Mouse (Mus musculus) hindbrain, embryonic 11.5 days (tissue): Measurements from ENCODE around the gene Usp32. TPM values are rescaled to one million over a fixed set of nuclear protein-coding genes. Genes with fewer than 3 reads are reported as not detected.

Source experiments
- ATAC-seq: fragments of 200-750 bp; cut with Nextera tagmentation; 2 replicates; pipeline ENCODE4 v1.8.0; 2017; ENCODE audit warnings: mild to moderate bottlenecking, moderate TSS enrichment, moderate library complexity; ENCODE audit not compliant: low FRiP score
- DNase-seq: peaks from one replicate; pipeline ENCODE4 v3.0.0-alpha.2; 2015; ENCODE audit warnings: low spot score
- H3K27ac ChIP-seq: fragments of 300-500 bp; sonication (generic); 2 replicates; pipeline ENCODE4 v1.5.1; 2014; ENCODE audit warnings: mild to moderate bottlenecking, low read depth, low read length
- H3K27me3 ChIP-seq: fragments of 300-500 bp; sonication (generic); 2 replicates; pipeline ENCODE4 v1.6.1; 2014; ENCODE audit warnings: mild to moderate bottlenecking, low read length, moderate library complexity, mixed read lengths; ENCODE audit not compliant: control insufficient read depth, insufficient read depth
- H3K36me3 ChIP-seq: fragments of 300-500 bp; sonication (generic); 2 replicates; pipeline ENCODE4 v1.6.1; 2014; ENCODE audit warnings: mild to moderate bottlenecking, low read length, moderate library complexity, mixed read lengths; ENCODE audit not compliant: control insufficient read depth, insufficient read depth
- H3K4me1 ChIP-seq: fragments of 300-500 bp; sonication (generic); replicated peaks from 2 replicates; pipeline ENCODE4 v1.6.1; 2014; ENCODE audit warnings: low read length, mixed read lengths; ENCODE audit not compliant: control insufficient read depth, insufficient read depth
- H3K4me2 ChIP-seq: fragments of 300-500 bp; sonication (generic); replicated peaks from 2 replicates; pipeline ENCODE4 v1.6.1; 2014; ENCODE audit warnings: mild to moderate bottlenecking, low read depth, low read length
- H3K4me3 ChIP-seq: fragments of 300-500 bp; sonication (generic); 2 replicates; pipeline ENCODE4 v1.5.1; 2014; ENCODE audit warnings: low read depth, low read length
- H3K9ac ChIP-seq: fragments of 300-500 bp; sonication (generic); 2 replicates; pipeline ENCODE4 v1.6.1; 2014; ENCODE audit warnings: low read depth, low read length
- H3K9me3 ChIP-seq: fragments of 300-500 bp; sonication (generic); 2 replicates; pipeline ENCODE4 v1.6.1; 2016; ENCODE audit warnings: low read length; ENCODE audit not compliant: control insufficient read depth
- WGBS: fragments of 180-500 bp; shearing (Covaris S2); extraction: QIAGEN DNeasy Blood & Tissue Kit; methylation state at CpG from one replicate; pipeline ENCODE4 v1.1.7; 2014; 5-methylcytosine and 5-hydroxymethylcytosine counted together
- polyA plus RNA-seq: library from polyadenylated mRNA; unstranded; fragments of >200 nt; fragmentation: Nextera tagmentation; extraction: Ambion mirVana; gene quantifications from 2 replicates; pipeline ENCODE4 v1.2.1, GENCODE M21; 2014

Usp32 gene
- polyA plus RNA-seq, 1 experiment from 2014 or later, result 13.2 TPM

- Histone ChIP-seq H3K9ac (no peak overlapping the region), H3K27ac (no peak overlapping the region), H3K36me3 (no peaks in the 10 kb centered on the region), H3K4me1 (no peaks in the 10 kb centered on the region), H3K4me2 (no peak overlapping the region), H3K27me3 (no peaks in the 10 kb centered on the region), H3K4me3 (no peak overlapping the region), H3K9me3 (no peaks in the 10 kb centered on the region)
- DNase-seq, result no peak
- ATAC-seq, result no peak
These were observed 30.0 kb downstream of the Usp32 start for GRCm38 (mm10) chr11:85109957-85110356.

DNA sequence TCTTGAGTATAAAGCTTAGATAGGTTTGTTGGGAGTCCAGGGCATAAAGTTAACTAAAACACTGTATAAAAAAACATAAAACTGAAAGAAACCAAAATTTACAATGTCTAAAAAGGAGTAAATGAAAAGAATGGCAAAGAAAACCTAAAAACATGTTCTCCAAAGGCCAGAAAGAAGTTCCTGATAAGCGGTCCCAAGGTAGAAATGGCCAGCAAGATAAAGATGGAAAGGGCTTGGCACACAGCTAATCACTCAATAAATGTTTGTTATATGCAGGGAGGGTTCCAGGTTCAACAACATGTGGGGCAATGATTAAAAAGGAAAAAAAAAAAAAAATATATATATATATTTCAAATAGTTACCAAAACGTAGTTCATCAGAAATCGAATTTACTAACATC is 32.7 kb downstream of the Usp32 start:
- Histone ChIP-seq H3K4me2 (no peak overlapping the region), H3K9me3 (no peaks in the 10 kb centered on the region), H3K27ac (no peak overlapping the region), H3K9ac (no peak overlapping the region), H3K4me3 (no peak overlapping the region), H3K27me3 (no peaks in the 10 kb centered on the region), H3K36me3 (no peaks in the 10 kb centered on the region), H3K4me1 (no peaks in the 10 kb centered on the region)
- DNase-seq (no peak), ATAC-seq (no peak)
- 90% methylated on average over 3 of the region's 3 CpGs for WGBS

DNA sequence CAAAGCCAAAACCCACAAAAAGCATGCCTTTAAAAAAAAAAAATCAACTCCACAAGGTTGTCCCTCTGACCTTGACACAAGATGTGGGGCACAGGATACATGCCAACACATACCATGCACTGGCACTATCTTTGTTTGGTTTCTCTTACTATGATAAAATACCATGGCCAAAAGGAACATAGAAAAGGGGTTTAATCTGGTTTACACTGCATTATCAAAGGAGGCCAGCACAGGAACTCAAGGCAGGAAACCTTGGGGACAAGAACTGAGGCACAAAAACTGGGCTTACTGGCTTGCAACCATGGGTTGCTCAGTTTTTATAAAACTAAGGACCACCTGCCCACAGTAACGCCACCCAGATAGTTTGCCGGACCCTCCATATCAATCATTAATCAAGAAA is 34.1 kb downstream of the Usp32 start:
- Histone ChIP-seq H3K27ac (no peak overlapping the region), H3K9me3 (no peaks in the 10 kb centered on the region), H3K27me3 (no peaks in the 10 kb centered on the region), H3K4me2 (no peak overlapping the region), H3K4me1 (no peaks in the 10 kb centered on the region), H3K4me3 (no peak overlapping the region), H3K9ac (no peak overlapping the region), H3K36me3 (no peaks in the 10 kb centered on the region)
- DNase-seq (no peak), ATAC-seq (no peak)
- 84% methylated on average over 2 of the region's 2 CpGs for WGBS

- Histone ChIP-seq H3K4me3 (no peak overlapping the region), H3K4me2 (no peak overlapping the region), H3K9ac (no peak overlapping the region), H3K27ac (no peak overlapping the region), H3K36me3 (no peaks in the 10 kb centered on the region), H3K27me3 (no peaks in the 10 kb centered on the region), H3K9me3 (no peaks in the 10 kb centered on the region), H3K4me1 (no peaks in the 10 kb centered on the region)
- ATAC-seq (no peak), DNase-seq (no peak)
- WGBS, result 61% methylated on average over 2 of the region's 2 CpGs
These were observed 36.2 kb downstream of the Usp32 start for GRCm38 (mm10) chr11:85103763-85104162.

DNA sequence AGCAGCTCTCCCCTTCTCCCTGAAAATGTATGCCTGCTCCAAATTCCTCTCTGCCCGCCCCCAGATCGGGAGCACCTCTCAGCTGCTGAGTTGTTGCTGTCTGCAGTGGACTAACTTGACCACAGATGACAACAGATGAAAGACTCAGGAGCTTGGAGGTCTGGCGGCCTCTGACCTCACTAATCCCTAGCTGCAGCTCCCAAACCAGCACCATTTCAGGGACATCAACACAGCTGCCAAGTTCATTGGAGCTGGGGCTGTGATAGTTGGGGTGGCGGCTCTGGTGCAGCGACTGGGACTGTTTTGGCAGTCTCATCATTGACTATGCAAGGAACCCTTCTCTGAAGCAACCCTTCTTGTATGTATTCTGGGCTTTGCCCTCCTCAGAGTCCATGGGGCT is 44.8 kb downstream of the Usp32 start:
- no peak for ATAC-seq
- WGBS, result 53% methylated on average over 5 of the region's 5 CpGs
- no peaks in the 10 kb centered on the region for H3K27me3 ChIP-seq
- no peak for DNase-seq
- no peak overlapping the region for H3K9ac ChIP-seq
- no peaks in the 10 kb centered on the region for H3K36me3 ChIP-seq
- H3K4me3 ChIP-seq, result no peak overlapping the region
- no peaks in the 10 kb centered on the region for H3K9me3 ChIP-seq
- no peak overlapping the region for H3K27ac ChIP-seq
- H3K4me1 ChIP-seq, result no peaks in the 10 kb centered on the region
- H3K4me2 ChIP-seq, result no peak overlapping the region

DNA sequence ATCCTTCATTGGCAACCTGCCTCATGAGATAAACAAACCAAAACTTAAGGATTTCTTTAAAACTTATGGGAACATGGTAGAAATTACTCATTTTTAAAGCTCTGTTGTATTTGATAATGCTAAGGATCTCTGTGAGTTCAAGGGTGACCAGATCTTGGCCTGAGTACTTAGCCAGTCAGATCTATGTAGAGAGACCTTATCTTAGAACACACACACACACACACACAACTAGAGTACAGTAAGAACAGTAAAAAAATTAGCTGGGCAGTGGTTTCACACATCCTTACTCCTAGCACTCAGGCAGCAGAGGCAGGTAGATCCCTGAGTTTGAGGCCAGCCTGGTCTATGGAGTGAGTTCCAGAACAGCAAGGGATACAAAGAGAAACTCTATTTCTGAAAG is 53.7 kb downstream of the Usp32 start:
- no peak for ATAC-seq
- H3K36me3 ChIP-seq, result no peaks in the 10 kb centered on the region
- no peaks in the 10 kb centered on the region for H3K4me1 ChIP-seq
- H3K27ac ChIP-seq, result no peak overlapping the region
- no peak for DNase-seq
- no peak overlapping the region for H3K4me2 ChIP-seq
- no peak overlapping the region for H3K9ac ChIP-seq
- no peaks in the 10 kb centered on the region for H3K9me3 ChIP-seq
- no peaks in the 10 kb centered on the region for H3K27me3 ChIP-seq
- H3K4me3 ChIP-seq, result no peak overlapping the region

- Histone ChIP-seq H3K9me3 (no peaks in the 10 kb centered on the region), H3K4me2 (no peak overlapping the region), H3K36me3 (no peaks in the 10 kb centered on the region), H3K9ac (no peak overlapping the region), H3K4me3 (no peak overlapping the region), H3K27me3 (no peaks in the 10 kb centered on the region), H3K4me1 (no peaks in the 10 kb centered on the region), H3K27ac (no peak overlapping the region)
- WGBS, result 96% methylated on average over 4 of the region's 4 CpGs
- DNase-seq (no peak), ATAC-seq (no peak)
These were observed 72.1 kb downstream of the Usp32 start for GRCm38 (mm10) chr11:85067871-85068270.

DNA sequence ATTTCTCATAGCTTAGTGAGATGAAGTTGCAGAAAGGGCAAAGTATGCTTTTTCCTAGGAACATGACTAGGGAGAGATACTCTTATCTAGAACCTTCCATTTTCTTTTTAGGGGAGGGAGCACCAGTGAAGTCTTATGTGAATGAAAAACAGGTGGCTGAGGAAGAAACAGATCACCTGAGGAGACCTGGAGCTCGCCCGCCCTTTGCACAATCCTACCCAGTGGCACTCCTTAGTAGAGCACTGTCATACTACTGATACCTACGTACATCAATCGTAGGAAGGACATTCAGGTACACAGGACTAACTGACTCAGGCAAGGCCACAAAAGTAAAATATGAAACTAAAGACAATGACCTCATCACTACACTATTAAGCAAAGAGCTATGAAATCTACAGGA is 81.4 kb downstream of the Usp32 start:
- Histone ChIP-seq H3K36me3 (no peaks in the 10 kb centered on the region), H3K9me3 (no peaks in the 10 kb centered on the region), H3K9ac (no peak overlapping the region), H3K4me3 (no peak overlapping the region), H3K27me3 (no peaks in the 10 kb centered on the region), H3K27ac (no peak overlapping the region), H3K4me2 (no peak overlapping the region), H3K4me1 (no peaks in the 10 kb centered on the region)
- DNase-seq (no peak), ATAC-seq (no peak)
- WGBS, result 97% methylated on average over 4 of the region's 4 CpGs

DNA sequence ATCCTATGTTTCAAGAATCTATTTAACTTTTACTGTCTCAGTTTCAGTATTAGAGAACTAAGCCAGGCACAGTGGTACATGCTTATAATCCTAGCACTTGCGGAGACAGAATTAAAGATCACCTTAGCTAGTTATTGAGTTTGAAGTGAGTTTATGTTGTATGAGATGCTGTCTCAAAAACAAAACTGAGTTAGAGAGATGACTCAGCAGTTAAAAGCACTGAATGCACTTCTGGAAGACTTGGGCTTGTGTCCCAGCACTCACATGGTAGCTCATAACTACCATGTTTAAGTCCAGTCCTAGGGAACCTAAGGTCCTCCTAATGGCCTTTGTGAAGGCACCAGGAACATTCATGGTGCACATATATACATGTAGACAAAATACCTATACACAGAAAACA is 82.4 kb downstream of the Usp32 start:
- H3K9me3 ChIP-seq, result no peaks in the 10 kb centered on the region
- no peak overlapping the region for H3K27ac ChIP-seq
- DNase-seq, result no peak
- H3K4me2 ChIP-seq, result no peak overlapping the region
- ATAC-seq, result no peak
- no peak overlapping the region for H3K4me3 ChIP-seq
- H3K27me3 ChIP-seq, result no peaks in the 10 kb centered on the region
- 100% methylated on average over 1 of the region's 1 CpGs for WGBS
- no peak overlapping the region for H3K9ac ChIP-seq
- H3K4me1 ChIP-seq, result no peaks in the 10 kb centered on the region
- no peaks in the 10 kb centered on the region for H3K36me3 ChIP-seq
